Mouse (Mus musculus) testis, postnatal 14 days (tissue): ENCODE data around the gene Hmgcs2.

Experiments used
- DNase-seq: peaks from one replicate; pipeline ENCODE4 v3.0.0; 2021; ENCODE audit warnings: low spot score

Gene Hmgcs2

DNA sequence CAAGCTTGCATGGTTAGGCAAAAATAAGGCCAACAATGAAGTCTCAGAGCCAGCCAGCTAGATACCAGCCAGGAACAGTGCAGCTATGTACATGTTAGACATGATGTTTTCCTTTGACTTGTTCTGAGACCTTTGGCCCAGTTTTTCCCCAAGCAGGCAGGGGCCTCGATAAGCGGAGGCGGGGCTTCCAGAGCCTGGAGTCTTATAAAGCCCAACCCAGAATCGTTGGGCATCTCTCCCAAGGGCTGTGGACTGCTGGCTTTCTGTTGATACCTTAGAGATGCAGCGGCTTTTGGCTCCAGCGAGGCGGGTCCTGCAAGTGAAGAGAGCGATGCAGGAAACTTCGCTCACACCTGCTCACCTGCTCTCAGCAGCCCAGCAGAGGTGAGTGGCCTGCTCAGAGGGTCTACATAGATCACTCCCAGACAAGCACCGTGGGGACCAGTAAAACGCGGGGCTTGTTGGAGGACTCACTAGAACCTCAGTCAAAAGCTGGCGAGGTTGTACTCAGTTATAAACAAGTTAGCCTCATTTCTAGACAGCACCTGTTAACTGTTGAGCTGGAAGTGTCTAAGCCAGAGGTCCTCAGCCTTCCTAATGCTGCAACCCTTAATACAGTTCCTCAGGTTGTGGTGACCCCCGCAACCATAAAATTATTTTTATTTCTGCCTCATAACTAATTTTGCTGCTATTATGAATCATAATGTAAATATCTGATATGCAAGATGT, at the start of gene Hmgcs2:
Gene Hmgcs2 (plus strand): TSS at position 232 of the 729 bp plus-strand sequence.
- peak; percentile 70 for DNase-seq

DNA sequence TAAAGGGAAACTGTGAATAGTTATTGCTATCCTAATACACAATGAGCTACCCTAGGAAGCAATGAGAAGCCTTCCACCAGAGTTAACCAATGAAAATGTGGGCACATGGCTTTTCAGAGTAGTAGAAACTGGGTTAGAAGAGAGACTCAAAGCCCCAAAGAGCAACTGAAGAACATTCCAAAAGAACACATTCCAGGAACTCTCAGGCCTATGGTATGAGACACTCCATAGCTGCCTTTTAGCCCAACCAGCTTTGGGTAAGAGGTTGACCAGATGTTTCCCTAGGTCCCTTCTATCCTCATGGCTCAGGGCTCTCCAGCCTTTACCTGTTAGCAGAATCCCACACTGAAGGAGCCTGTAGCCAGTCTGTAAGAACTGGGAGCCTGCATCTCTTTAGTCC, 46.7 kb upstream of the Hmgcs2 start:
- no peak for DNase-seq

DNA sequence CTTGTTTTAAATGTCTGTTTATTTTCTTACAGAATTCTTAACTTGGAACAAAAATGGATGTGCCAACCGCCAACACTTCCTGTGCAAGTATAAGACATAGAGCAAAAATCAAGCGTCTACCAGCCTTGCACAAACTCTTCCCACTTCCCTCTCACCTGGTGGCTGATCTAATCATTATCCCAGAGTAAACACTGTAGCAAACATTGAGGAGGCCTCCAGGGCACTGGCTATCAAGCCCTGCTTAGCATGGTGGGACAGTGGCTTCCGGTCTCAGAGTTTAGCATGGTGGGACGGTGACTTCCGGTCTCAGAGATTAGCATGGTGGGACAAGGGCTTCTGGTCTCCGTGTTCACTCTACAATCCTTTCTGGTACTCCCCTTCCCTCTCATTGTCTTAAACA, 44.0 kb upstream of the Hmgcs2 start:
- no peak for DNase-seq

DNA sequence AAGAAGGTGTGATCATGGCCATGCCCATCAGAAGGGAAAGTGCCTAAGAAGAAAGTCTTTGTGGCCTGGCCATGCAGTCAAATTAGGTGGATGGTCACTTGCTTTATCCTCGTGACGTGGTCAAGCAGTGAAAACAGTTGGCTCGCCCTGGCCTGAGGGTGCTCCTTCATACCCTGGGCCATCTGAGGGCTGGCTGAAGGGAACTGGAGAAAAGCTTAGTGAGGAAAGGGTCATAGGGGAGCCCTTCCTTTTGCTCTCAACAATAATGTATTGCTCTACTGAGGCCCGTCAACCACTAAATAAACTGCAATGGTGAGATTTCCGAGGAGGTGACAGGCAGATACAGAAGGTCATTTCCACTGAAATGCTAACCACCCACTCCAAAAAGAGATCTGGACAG, 43.0 kb upstream of the Hmgcs2 start:
- DNase-seq = no peak

- no peak for DNase-seq
These were observed 42.1 kb upstream of the Hmgcs2 start for GRCm38 (mm10) chr3:98238150-98238549.

DNA sequence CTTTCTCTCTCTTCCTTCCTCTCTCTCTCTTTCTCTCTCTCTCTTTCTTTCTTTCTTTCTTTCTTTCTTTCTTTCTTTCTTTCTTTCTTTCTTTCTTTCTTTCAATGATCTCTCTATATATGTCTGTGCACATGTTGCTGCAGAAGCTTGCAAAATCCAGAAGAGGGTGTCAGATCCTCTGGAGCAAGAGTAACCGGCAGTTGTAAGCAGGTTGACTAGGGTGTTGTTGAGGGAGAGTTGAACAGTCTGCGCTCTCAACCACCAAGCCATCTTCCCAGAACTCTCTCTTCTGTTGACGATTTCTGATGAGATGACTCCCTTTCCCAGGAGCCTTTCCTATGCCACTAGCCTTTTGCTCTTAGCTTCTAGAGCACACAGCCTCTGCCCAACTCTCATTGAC, 38.2 kb upstream of the Hmgcs2 start:
- no peak for DNase-seq

- DNase-seq = no peak
These were observed 37.7 kb upstream of the Hmgcs2 start for GRCm38 (mm10) chr3:98242458-98243037.

- no peak for DNase-seq
These were observed 34.3 kb upstream of the Hmgcs2 start for GRCm38 (mm10) chr3:98245892-98246291.

DNA sequence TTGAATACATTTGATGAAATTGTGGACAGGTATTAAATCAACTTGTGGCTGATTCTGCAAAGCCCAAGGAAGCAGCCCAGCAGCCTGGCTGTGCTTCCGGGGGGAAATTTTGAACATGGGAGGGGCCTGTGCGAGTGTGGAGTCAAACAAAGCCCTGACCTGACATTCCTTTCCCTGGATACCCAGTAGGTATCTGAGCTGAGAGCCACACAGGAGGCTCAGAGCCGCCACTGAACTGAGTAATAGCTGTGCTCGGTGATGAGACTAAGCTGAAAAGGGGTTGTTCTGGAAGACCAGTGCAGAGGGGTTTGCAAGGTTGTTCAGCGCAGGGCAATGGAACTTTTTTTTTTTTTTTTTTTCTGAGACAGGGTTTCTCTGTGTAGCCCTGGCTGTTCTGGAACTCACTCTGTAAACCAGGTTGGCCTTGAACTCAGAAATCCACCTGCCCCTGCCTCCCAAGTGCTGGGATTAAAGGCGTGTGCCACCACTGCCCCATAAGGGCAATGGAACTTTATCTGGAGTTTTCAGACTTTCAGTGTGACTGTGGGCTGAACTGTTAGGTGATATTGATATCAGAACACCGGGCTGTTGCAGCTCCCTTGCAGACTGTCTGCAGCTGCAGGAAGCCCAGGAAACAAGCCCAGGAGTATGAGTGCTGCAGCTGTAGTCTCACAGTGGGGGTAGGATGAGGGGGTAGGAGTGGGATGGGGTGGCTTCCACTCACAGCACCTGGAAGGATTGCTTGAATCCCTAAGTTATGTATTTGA, 33.1 kb upstream of the Hmgcs2 start:
- no peak for DNase-seq

GRCm38 (mm10) chr3:98249378-98249777, 30.9 kb upstream of the Hmgcs2 start:
- DNase-seq = no peak

GRCm38 (mm10) chr3:98249833-98250448, 30.3 kb upstream of the Hmgcs2 start:
- DNase-seq = no peak

- DNase-seq = no peak
These were observed 26.2 kb upstream of the Hmgcs2 start for GRCm38 (mm10) chr3:98254059-98254458.

DNA sequence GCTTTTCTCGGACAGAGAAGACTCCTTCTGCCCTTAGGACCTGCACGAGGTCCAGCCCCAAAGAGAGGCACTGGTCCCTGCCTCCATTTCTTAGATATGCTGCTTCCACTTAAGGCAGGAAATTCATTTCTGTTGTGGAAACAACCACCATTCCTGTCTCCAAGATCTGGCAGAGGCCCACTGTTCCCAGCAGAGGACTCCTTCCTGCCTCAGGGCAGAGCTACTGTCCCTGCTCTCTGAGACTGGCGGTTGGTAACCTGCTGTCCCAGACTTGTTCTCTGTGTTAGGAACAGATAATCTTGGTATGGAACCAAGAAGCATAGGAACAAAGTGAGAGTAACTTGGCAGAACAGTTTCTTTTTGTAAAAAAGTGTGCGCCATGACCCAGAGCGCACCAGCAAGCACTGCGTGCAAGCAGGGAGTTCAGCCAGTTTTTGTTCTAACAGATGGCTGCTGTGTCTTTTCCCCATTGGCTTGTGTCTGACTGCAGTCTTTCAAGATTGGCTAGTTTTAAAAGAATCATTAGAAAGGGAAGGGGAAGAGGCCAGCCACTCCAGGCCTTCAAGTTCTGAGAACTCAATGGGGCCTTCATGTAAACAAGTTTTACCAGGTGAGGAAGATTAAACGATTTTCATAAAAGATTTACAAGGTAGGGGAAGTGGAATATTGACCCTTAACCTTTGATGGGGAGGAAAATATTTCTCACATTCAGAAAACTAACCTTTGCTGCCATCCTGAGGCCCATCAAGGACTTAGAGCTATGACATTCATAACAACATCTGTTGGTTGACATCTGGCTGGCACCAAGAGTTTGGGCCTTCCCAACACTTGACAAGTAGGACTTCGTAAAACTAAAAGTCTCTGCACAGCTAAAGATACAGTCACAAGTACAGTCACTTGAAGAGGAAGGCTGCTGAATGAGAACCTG, 25.3 kb upstream of the Hmgcs2 start:
- DNase-seq = peak; percentile 57

- DNase-seq = no peak
These were observed 21.5 kb upstream of the Hmgcs2 start for GRCm38 (mm10) chr3:98258723-98259122.

DNA sequence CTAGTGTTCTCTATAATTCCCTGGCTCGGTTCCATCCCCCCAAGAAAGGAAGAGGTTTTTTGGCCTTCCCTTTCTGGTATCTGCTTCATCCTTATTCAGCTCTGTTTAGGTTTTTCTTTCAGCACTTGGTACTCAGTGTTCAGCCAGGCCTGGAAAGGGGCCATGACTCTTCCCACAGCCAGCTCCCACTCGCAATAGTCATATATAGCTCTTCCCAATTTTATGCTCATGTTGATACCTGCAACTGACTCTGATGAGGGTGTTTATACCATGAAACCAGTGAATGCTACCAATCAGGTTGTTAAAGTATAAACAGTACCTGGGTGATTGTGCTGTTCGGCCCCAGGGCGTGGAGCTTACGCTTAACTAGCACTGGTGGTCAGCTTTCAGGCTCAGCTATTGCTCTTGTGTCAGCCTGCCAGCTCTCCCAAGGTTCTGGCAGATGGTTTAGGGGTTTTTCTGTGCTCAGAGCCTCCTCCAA, 20.9 kb upstream of the Hmgcs2 start:
- peak; percentile 76 for DNase-seq

DNA sequence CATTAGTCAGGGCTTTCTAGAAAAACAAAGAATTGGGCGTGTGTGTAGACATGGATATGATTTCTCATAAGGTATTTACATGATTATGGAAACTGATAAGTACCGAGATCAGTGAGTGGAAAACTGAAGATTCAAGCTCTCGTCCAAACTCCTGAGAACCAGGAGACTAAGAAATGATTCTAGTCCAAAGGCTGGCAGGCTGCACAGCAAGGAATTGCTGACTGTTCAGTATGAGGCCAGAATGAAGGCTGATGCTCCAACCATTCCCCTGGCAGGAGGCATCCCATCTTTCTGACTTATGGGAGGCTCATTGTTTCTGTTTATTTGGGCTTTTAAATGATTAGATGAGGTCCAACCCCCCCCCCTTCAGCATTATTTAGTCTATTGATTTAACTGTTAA, 19.7 kb upstream of the Hmgcs2 start:
- DNase-seq = no peak

- DNase-seq = peak; percentile 60
These were observed 18.8 kb upstream of the Hmgcs2 start for GRCm38 (mm10) chr3:98261415-98261814.

DNA sequence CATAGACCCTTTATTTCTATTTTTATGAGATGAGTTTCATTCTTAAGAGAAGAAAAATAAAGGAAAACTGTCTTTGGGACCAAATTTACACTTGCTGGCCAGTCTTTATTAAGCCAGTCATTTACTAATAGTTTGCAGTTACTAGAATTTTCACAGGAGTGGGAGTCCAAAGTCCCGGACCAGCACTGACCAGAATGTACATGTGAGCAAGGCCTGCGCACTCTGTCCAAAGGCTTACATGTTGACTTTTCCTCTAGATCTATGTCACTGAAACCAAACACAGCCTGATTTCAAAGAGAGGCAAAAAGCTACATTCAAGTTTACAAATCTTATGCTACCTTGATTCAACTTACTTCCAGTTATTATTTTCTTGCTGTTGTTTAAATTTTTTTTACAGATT, 18.1 kb upstream of the Hmgcs2 start:
- DNase-seq = no peak

- peak; percentile 85 for DNase-seq
These were observed 13.0 kb upstream of the Hmgcs2 start for GRCm38 (mm10) chr3:98267249-98267651.

DNA sequence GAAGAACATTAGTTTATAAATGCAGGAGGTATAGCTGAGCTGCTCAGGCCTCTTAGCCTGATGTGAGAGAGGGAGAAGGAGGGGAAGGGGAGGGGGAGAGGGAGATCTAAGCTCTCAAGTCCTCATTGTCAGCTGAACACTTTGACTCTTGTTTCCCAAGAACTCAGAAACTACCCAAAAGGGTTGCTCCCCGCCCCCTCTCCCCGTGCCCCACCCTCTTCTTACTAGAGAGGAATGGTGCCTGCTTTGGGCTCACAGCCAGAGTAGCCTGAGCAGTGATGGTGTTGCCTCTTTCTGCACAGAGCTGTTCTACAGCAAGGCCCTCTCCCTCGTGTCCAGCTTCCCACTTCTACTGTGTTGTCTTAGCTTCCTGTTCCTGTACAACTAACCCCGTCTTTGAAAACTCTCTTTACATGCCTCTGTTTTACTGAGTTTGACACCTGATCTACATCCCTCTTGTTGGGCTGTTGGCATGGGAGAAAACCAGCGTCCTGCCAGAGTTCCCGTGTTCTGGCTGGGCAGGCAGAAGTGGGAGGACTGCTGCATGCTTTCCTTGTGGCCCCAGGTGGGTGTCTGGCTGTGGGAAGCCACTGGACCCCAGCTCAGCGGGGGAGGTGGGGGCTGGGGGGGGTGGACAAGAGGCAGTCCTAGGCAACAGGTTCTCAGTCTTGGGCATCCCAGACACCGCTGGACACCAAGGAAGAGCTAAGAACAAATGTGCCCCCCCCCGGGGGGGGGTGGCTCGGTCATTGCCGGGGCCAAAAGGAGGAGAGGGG, 6.4 kb upstream of the Hmgcs2 start:
- no peak for DNase-seq

DNA sequence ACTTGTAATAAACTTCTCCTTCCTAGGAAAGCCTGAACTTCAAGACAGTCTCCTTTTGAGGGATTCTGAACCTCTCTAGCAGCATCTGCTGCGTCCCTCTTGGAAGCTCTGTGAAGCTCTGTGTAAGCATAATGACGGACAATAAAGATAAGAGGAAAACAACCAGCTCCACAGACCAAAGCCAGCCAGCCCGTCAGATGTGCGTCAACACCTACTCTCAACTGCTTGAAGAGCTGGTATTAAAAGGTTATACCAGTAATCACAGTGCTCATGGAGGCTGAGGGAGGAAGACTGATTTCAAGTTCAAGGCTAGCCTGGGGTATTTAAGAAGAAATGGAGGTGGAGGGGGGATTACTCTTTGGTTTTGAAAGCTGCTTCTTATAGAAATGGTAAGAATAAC, 553 bp upstream of the Hmgcs2 start:
- no peak for DNase-seq
